Mouse (Mus musculus): ENCODE measurements around the gene Gm10330. TPM values are rescaled to one million over a fixed set of nuclear protein-coding genes. Genes with fewer than 3 reads are reported as not detected.
"Not testable (repeated sequence)": the region's sequence is repeated elsewhere in the genome, so short reads cannot be mapped to it uniquely, and the experiment has no call there.

Gene Gm10330
- total RNA-seq (2015; ENCODE audit: low replicate concordance) (not detected in 2 replicates), total RNA-seq (2017; ENCODE audit: low replicate concordance) (0.28 TPM in 1 of 2 replicates, not detected in the other)

GRCm38 (mm10) chr12:23780165-23780564 is at the start of gene Gm10330:
Gene Gm10330, minus strand, starts transcription at chr12:23780265.
- ATAC-seq (replicated peaks; ENCODE audit: low FRiP score, poor library complexity, severe bottlenecking): not testable (repeated sequence)

GRCm38 (mm10) chr12:23800776-23801175 is 20.7 kb upstream of the Gm10330 start:
- not testable (repeated sequence) for ATAC-seq (replicated peaks; ENCODE audit: low FRiP score, poor library complexity, severe bottlenecking)

GRCm38 (mm10) chr12:23800366-23800765 is 20.3 kb upstream of the Gm10330 start:
- ATAC-seq (replicated peaks; ENCODE audit: low FRiP score, poor library complexity, severe bottlenecking): not testable (repeated sequence)

Measured in erythroblast, adult 5-6 weeks (primary cell).